Mouse (Mus musculus) cortical plate, adult 2 months (tissue): ENCODE data around the gene Ap1m1.

ENCODE experiments used
- CTCF ChIP-seq: fragments of 200-500 bp; IDR thresholded peaks from 2 replicates; pipeline ENCODE4 v1.5.1; 2011; ENCODE audit warnings: mild to moderate bottlenecking, control low read depth, low read length; ENCODE audit not compliant: insufficient read depth; ENCODE audit errors: extremely low read depth
- POLR2A ChIP-seq: fragments of 200-500 bp; IDR thresholded peaks from 2 replicates; pipeline ENCODE4 v1.6.1; 2011; ENCODE audit warnings: mild to moderate bottlenecking, low read length, control low read depth; ENCODE audit not compliant: insufficient read depth; ENCODE audit errors: extremely low read depth

GRCm38 (mm10) chr8:72219541-72220363 lies 20.1 kb upstream of the Ap1m1 start, which contains the start of gene Fam32a:
- TF ChIP-seq CTCF: no peak
- TF ChIP-seq POLR2A: peak; percentile 57; the same call in 1 of the 2 replicates
